8 mouse cellular contexts compared by ENCODE assay signal in the genomic region with DNA sequence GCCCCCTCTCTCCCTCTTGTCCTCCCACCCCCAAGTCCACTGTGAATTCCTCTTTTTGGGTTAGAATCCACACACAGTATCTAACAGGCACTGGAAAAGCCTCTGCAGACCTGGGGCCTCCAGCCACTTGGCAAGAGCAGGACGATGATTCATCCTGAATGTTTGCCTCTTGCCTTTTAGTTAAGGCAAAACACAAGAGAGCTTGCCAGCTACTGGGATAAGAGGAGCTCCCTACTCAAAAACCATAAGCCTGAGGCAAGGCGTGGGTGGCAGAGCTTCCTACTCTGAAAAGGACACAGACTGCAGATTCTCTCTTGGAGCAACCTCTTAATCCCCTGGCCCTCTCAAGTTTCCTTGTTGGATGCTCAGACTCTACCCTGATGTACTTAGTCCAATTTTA.
DNase-seq lines count a peak whose midpoint lies in the region; ATAC-seq and TF ChIP-seq lines count a peak whose summit lies in the region.

No protein-coding gene starts in this region.

- H3K36me3 ChIP-seq in lung, embryonic 15.5 days, result no peaks in the 10 kb centered on the region
- no peaks in the 10 kb centered on the region for H3K36me3 ChIP-seq in forebrain, embryonic 16.5 days (ENCODE audit: control insufficient read depth, insufficient read depth)

- no peak for TF ChIP-seq CTCF in bone marrow macrophage, adult 2 months (IDR thresholded peaks at IDR 0.05; ENCODE audit: low read depth, low read length)

- H3K9me3 ChIP-seq in lung, embryonic 15.5 days, result no peaks in the 10 kb centered on the region
- no peaks in the 10 kb centered on the region for H3K9me3 ChIP-seq in forebrain, embryonic 16.5 days (ENCODE audit: control insufficient read depth, low read length)

- WGBS in lung, embryonic 15.5 days, result 16% methylated on average over 2 of the region's 2 CpGs
- WGBS in forebrain, embryonic 16.5 days, result 36% methylated on average over 2 of the region's 2 CpGs

- TF ChIP-seq POLR2A in bone marrow macrophage, adult 2 months (IDR thresholded peaks at IDR 0.05; ENCODE audit: borderline replicate concordance, low read depth, low read length), result no peak

- peak; percentile 47; the same call in 1 of the 2 replicates for ATAC-seq in lung, embryonic 15.5 days (ENCODE audit: borderline replicate concordance, extremely low read depth, low FRiP score, low TSS enrichment)
- ATAC-seq in forebrain, embryonic 16.5 days, result no peak

- no peak overlapping the region for H3K9ac ChIP-seq in lung, embryonic 15.5 days
- H3K9ac ChIP-seq in forebrain, embryonic 16.5 days (replicated peaks; ENCODE audit: low read depth, low read length), result no peak overlapping the region

- peaks cover 12% of the 10 kb centered on the region for H3K4me1 ChIP-seq in bone marrow macrophage, adult 2 months (ENCODE audit: control insufficient read depth, insufficient read depth, low read length)
- H3K4me1 ChIP-seq in lung, embryonic 15.5 days, result peaks cover 17% of the 10 kb centered on the region
- H3K4me1 ChIP-seq in forebrain, embryonic 16.5 days (replicated peaks; ENCODE audit: control insufficient read depth, insufficient read depth, low read length), result 0 out of 2 replicates have a peak, but pooled peaks cover 3% of the 10 kb centered on the region

- H3K4me2 ChIP-seq in lung, embryonic 15.5 days, result no peak overlapping the region
- no peak overlapping the region for H3K4me2 ChIP-seq in forebrain, embryonic 16.5 days (ENCODE audit: low read length)

- no peak overlapping the region for H3K4me3 ChIP-seq in bone marrow macrophage, adult 2 months (ENCODE audit: insufficient read depth, low read length)
- H3K4me3 ChIP-seq in lung, embryonic 15.5 days, result no peak overlapping the region
- no peak overlapping the region for H3K4me3 ChIP-seq in forebrain, embryonic 16.5 days (replicated peaks; ENCODE audit: low read length)

- no peaks in the 10 kb centered on the region for H3K27me3 ChIP-seq in lung, embryonic 15.5 days
- no peaks in the 10 kb centered on the region for H3K27me3 ChIP-seq in forebrain, embryonic 16.5 days (replicated peaks; ENCODE audit: control insufficient read depth, insufficient read depth, low read length)

- peak; percentile 42 to 48 for DNase-seq in layer of hippocampus, adult 8-10 months (ENCODE audit: low spot score in 2 of 2)
- no peak for DNase-seq in layer of hippocampus, adult 9-10 months (ENCODE audit: low spot score)
- DNase-seq in heart, adult 18-20 months, result peak; percentile 79 to 90
- DNase-seq in thymus, postnatal 0 days (ENCODE audit: low spot score), result no peak
- DNase-seq in embryo, embryonic 10 days (ENCODE audit: low spot score), result no peak

- H3K27ac ChIP-seq in bone marrow macrophage, adult 2 months (ENCODE audit: insufficient read depth, low read depth, low read length), result 0 out of 2 replicates have a peak overlapping the region, but pooled peaks have one; percentile 15
- H3K27ac ChIP-seq in lung, embryonic 15.5 days, result peak overlapping the region; percentile 81
- H3K27ac ChIP-seq in forebrain, embryonic 16.5 days (ENCODE audit: low read length), result no peak overlapping the region

Comparison
In these comparisons a context has a peak if more than half of its experiments do, and no peak if none do; other contexts are left out.
1. DNase-seq: peak in layer of hippocampus, adult 8-10 months (2 of 2) and heart, adult 18-20 months (2 of 2); none in layer of hippocampus, adult 9-10 months (single experiment), thymus, postnatal 0 days (single experiment) and embryo, embryonic 10 days (single experiment).